Mouse (Mus musculus) liver, embryonic 11.5 days (tissue): ENCODE data around the gene Fbxo22. TPM values are rescaled to one million over a fixed set of nuclear protein-coding genes. Genes with fewer than 3 reads are reported as not detected.
"Not testable (repeated sequence)": the region's sequence is repeated elsewhere in the genome, so short reads cannot be mapped to it uniquely, and the experiment has no call there.

Experiments
- ATAC-seq: fragments of 200-750 bp; cut with Nextera tagmentation; replicated peaks from 2 replicates; pipeline ENCODE4 v1.8.0; 2017; ENCODE audit warnings: moderate number of reproducible peaks, mild to moderate bottlenecking, moderate TSS enrichment, moderate library complexity; ENCODE audit not compliant: low FRiP score
- DNase-seq: peaks from one replicate; pipeline ENCODE4 v3.0.0-alpha.2; 2017; ENCODE audit warnings: low spot score
- H3K27ac ChIP-seq: fragments of 300-500 bp; sonication (generic); 2 replicates; pipeline ENCODE4 v1.5.1; 2014; ENCODE audit warnings: mild to moderate bottlenecking, low read depth, low read length, control low read depth
- H3K27me3 ChIP-seq: fragments of 300-500 bp; sonication (generic); replicated peaks from 2 replicates; pipeline ENCODE4 v1.6.1; 2014; ENCODE audit warnings: low read length, mixed read lengths; ENCODE audit not compliant: control insufficient read depth, insufficient read depth
- H3K36me3 ChIP-seq: fragments of 300-500 bp; sonication (generic); 2 replicates; pipeline ENCODE4 v1.6.1; 2014; ENCODE audit warnings: mild to moderate bottlenecking, low read length, moderate library complexity, mixed read lengths; ENCODE audit not compliant: control insufficient read depth, insufficient read depth
- H3K4me1 ChIP-seq: fragments of 300-500 bp; sonication (generic); replicated peaks from 2 replicates; pipeline ENCODE4 v1.6.1; 2014; ENCODE audit warnings: low read length, mixed read lengths; ENCODE audit not compliant: control insufficient read depth, insufficient read depth
- H3K4me2 ChIP-seq: fragments of 300-500 bp; sonication (generic); 2 replicates; pipeline ENCODE4 v1.6.1; 2014; ENCODE audit warnings: mild to moderate bottlenecking, control low read depth, moderate library complexity
- H3K4me3 ChIP-seq: fragments of 300-500 bp; sonication (generic); 2 replicates; pipeline ENCODE4 v1.5.1; 2014; ENCODE audit warnings: low read depth, low read length, control low read depth
- H3K9ac ChIP-seq: fragments of 300-500 bp; sonication (generic); 2 replicates; pipeline ENCODE4 v1.6.1; 2014; ENCODE audit warnings: low read depth, low read length, control low read depth
- H3K9me3 ChIP-seq: fragments of 300-500 bp; sonication (generic); 2 replicates; pipeline ENCODE4 v1.6.1; 2016; ENCODE audit warnings: low read length, inconsistent platforms, mixed read lengths; ENCODE audit not compliant: control insufficient read depth
- WGBS: fragments of 180-500 bp; shearing (Covaris S2); extraction: QIAGEN DNeasy Blood & Tissue Kit; methylation state at CpG from one replicate; pipeline ENCODE4 v1.1.7; 2014; 5-methylcytosine and 5-hydroxymethylcytosine counted together
- polyA plus RNA-seq: library from polyadenylated mRNA; unstranded; fragments of >200 nt; fragmentation: Nextera tagmentation; extraction: Ambion mirVana; gene quantifications from 2 replicates; pipeline ENCODE4 v1.2.1, GENCODE M21; 2014

Fbxo22 gene
- polyA plus RNA-seq, 1 experiment from 2014 or later: 52.0 TPM

DNA sequence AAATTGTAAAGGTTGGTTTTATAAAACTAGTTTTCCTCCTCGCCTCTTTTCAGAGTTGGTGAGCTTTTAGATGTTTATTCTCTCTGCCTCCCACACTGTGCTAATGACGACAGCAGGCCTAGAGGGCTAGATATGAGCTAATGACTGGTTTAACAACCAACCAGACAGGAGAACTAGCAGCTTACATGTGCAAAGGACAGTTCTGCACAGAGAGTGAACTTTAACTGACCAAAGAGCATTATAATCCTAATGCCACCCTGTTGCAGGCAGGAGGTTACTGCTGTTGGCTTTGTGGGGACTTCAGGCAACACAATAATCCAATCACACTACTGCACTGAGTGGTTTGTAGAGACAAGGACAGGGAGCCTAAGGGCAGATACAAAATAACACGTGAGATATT is 34.6 kb downstream of the Fbxo22 start:
- no peaks in the 10 kb centered on the region for H3K9me3 ChIP-seq
- DNase-seq (no peak), ATAC-seq (no peak)
- H3K4me3 ChIP-seq: no peak overlapping the region
- no peaks in the 10 kb centered on the region for H3K36me3 ChIP-seq
- 70% methylated on average over 3 of the region's 3 CpGs for WGBS
- no peak overlapping the region for H3K9ac ChIP-seq
- H3K27ac ChIP-seq: no peak overlapping the region
- no peak overlapping the region for H3K4me2 ChIP-seq
- peaks cover 2% of the 10 kb centered on the region; the same call in 1 of the 2 replicates for H3K27me3 ChIP-seq
- H3K4me1 ChIP-seq: no peaks in the 10 kb centered on the region

DNA sequence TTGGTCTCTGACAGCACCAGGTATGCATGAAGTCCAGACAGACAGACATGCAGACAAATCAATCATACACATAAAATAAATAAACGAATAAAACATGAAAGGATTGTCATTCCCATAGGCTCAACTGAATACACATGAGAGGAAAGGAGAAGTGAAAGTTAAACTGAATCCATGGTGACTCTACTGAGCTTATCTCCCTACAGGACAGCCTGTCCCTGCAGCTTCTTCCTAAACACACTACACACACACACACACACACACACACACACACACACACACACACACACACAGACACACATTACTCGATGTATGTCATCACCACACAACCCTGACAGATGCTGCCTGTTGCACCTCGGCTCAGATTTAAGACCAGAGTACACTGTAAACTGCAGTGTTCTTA is 35.4 kb downstream of the Fbxo22 start:
- no peak overlapping the region for H3K9ac ChIP-seq
- ATAC-seq (no peak), DNase-seq (no peak)
- H3K9me3 ChIP-seq: no peaks in the 10 kb centered on the region
- peaks cover 2% of the 10 kb centered on the region; the same call in 1 of the 2 replicates for H3K27me3 ChIP-seq
- H3K4me1 ChIP-seq: no peaks in the 10 kb centered on the region
- H3K27ac ChIP-seq: no peak overlapping the region
- H3K4me3 ChIP-seq: no peak overlapping the region
- H3K36me3 ChIP-seq: no peaks in the 10 kb centered on the region
- no peak overlapping the region for H3K4me2 ChIP-seq
- 69% methylated on average over 3 of the region's 3 CpGs for WGBS

DNA sequence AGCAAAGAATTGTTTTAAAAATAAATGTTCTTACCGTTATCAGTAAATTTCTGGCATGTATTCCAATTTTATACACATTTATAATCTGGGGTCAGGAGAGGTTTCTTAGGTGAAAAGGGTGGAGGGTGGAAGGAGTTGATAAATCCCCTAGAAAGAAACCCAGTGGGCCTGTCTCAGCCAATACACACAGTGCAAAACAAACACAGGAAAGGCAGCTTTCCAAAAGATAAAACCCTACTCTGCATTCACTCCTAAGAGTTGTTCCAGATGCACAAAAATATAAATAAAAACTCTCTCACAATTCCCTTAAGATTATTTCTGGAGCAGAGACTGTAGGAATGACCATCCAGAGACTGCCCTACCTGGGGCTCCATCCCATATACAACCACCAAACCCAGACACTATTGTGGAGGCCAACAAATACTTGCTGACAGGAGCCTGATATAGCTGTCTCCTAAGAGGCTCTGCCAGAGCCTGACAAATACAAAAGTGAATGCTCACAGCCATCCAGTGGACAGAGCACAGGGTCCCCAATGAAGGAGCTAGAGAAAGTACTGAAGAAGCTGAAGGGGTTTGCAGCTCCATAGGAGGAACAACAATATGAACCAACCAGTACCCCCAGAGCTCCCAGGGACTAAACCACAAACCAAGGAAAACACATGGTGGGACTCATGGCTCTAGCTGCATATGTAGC is 36.5 kb downstream of the Fbxo22 start:
- not testable (repeated sequence) for H3K4me3 ChIP-seq, H3K9me3 ChIP-seq, H3K36me3 ChIP-seq, H3K4me1 ChIP-seq, H3K9ac ChIP-seq, DNase-seq, H3K27ac ChIP-seq, H3K27me3 ChIP-seq, H3K4me2 ChIP-seq, ATAC-seq
- WGBS: 82% methylated on average over 1 of the region's 1 CpGs

DNA sequence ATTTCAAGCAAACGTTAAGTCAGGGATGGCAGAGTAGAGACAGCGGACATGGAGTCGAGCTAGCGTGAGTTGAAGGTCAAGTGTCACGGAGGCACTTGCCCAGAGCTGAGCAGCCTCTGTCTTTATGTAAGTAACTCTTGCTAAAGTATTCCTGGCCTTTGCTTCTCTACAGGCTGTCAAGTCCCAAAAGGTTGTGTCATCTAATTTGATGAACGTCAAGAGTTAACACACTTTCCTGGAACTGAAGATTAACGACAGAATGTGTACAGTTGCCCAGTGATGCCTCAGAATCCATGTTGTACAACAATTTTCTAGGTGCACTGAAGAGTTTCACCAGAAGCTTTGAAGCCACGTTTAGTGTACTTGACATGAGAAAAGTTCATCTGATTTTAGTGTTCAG is 37.7 kb downstream of the Fbxo22 start:
- 74% methylated on average over 8 of the region's 8 CpGs for WGBS
- Histone ChIP-seq H3K4me3 (no peak overlapping the region), H3K36me3 (no peaks in the 10 kb centered on the region), H3K4me1 (no peaks in the 10 kb centered on the region), H3K27ac (no peak overlapping the region), H3K4me2 (no peak overlapping the region), H3K27me3 (peaks cover 2% of the 10 kb centered on the region; the same call in 1 of the 2 replicates), H3K9ac (no peak overlapping the region), H3K9me3 (no peaks in the 10 kb centered on the region)
- ATAC-seq (no peak), DNase-seq (no peak)

DNA sequence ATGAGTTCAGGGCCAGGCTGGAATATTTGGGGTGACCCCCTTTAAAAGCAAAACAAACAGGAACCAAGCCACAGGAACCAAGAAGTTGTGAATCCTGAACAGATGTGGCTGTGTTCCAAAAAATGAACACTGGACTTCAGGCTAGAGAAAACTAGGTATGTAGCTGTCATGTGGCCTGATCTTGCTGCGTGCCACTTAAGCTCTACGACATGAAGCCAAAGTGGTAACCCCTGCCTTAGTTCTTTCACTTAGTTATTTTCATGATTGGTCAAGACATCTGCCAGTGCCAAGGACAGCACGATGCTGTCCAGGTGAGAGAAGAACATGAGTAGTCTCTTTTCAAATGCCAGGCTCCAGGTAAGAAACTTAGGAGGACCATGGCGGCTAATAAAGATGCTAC is 38.2 kb downstream of the Fbxo22 start:
- Histone ChIP-seq H3K9me3 (no peaks in the 10 kb centered on the region), H3K4me3 (no peak overlapping the region), H3K27ac (no peak overlapping the region), H3K4me2 (no peak overlapping the region), H3K36me3 (no peaks in the 10 kb centered on the region), H3K4me1 (no peaks in the 10 kb centered on the region), H3K9ac (no peak overlapping the region), H3K27me3 (no peaks in the 10 kb centered on the region; the same call in 1 of the 2 replicates)
- ATAC-seq (no peak), DNase-seq (no peak)
- 89% methylated on average over 4 of the region's 4 CpGs for WGBS

DNA sequence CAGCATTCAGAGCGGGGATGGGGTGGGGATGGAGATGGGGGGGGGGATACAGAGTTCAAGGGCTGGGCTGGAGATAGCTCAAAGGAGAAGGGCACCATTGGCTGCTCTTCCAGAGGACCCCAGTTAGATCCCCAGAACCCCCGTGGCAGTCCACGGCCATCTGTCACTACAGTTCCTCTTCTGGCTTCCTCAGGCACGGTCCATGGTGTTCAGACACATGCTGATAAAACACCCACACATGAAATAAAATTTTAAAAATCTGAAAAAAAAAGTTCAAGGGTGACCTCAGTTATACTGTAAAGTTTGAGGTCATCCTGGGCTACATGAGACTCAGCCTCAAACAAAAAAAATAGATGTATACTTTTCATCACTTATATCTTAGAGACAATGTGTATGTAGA is 39.7 kb downstream of the Fbxo22 start:
- H3K4me3 ChIP-seq: no peak overlapping the region
- ATAC-seq (no peak), DNase-seq (no peak)
- no peaks in the 10 kb centered on the region for H3K4me1 ChIP-seq
- H3K27me3 ChIP-seq: no peaks in the 10 kb centered on the region
- H3K4me2 ChIP-seq: no peak overlapping the region
- WGBS: 52% methylated on average over 4 of the region's 4 CpGs
- no peak overlapping the region for H3K27ac ChIP-seq
- no peaks in the 10 kb centered on the region for H3K36me3 ChIP-seq
- no peak overlapping the region for H3K9ac ChIP-seq
- H3K9me3 ChIP-seq: no peaks in the 10 kb centered on the region

DNA sequence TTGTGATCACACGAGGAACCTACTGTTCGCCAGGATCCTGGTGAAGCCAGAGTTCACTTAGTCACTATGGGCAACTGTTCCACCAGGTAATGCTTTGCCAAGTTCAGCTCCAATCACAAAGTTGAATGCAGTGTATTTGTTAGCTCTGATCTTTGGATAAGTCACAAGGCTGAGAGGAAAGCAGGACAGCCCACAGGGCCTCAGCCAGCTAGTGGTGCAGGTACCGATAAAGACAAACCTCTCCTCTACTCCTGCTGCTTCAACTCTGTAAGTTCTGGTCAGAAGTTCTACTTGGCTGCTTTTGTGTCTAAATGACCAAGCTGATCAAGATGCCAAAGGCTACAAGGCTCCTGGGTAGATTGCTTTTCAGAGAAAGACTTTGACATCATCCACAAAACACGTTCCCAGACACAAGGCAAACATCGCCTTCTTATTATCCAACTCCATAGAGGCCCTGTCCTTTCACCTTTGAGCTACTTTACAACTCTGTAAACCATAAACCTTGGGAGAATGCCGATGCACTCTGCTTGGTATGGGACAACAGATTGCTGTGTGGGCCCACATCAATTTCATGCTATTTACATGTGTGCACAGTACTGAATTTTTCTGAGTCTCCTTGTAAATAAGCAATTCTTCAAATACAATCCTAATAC is 42.0 kb downstream of the Fbxo22 start:
- WGBS: 77% methylated on average over 6 of the region's 6 CpGs
- Histone ChIP-seq H3K36me3 (no peaks in the 10 kb centered on the region), H3K9me3 (no peaks in the 10 kb centered on the region), H3K27ac (no peak overlapping the region), H3K4me2 (no peak overlapping the region), H3K4me1 (no peaks in the 10 kb centered on the region), H3K4me3 (no peak overlapping the region), H3K27me3 (no peaks in the 10 kb centered on the region), H3K9ac (no peak overlapping the region)
- no peak for DNase-seq
- ATAC-seq: no peak

DNA sequence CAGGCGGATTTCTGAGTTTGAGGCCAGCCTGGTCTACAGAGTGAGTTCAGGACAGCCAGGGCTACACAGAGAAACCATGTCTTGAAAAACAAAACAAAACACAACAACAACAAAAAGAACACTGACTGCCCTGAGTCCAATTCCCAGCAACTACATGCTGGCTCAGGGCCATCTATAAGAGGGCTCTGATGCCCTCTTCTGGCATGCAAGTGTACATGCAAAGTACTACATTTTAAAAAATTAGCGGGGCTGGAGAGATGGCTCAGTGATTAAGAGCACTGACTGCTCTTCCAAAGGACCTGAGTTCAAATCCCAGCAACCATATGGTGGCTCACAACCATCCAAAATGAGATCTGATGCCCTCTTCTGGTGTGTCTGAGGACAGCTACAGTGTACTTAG is 43.4 kb downstream of the Fbxo22 start:
- H3K27ac ChIP-seq, H3K4me2 ChIP-seq, H3K9ac ChIP-seq, ATAC-seq, H3K4me3 ChIP-seq, H3K36me3 ChIP-seq, H3K4me1 ChIP-seq, DNase-seq, H3K9me3 ChIP-seq, H3K27me3 ChIP-seq: not testable (repeated sequence)
- WGBS: 50% methylated on average over 2 of the region's 2 CpGs

DNA sequence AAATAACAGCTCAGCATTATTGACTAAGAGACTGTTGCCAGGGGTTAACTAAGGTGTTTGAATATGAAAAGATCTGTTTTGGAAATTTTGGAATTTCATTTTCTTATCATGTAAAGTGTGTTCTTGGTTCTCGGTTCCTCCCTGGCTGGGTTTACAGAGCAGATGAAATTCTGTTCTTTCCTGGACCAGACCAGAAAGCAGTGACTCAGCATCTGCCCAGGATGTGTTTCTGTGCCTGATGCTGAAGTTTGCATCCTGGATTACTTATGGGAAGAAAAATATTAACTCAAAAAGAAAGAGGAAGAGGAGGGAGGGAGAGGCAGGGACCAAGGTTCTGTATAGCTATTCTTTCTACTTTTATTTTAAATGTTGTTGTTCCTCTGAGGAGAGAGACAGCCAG is 45.1 kb downstream of the Fbxo22 start:
- no peak overlapping the region for H3K4me2 ChIP-seq
- H3K9me3 ChIP-seq: no peaks in the 10 kb centered on the region
- no peak overlapping the region for H3K4me3 ChIP-seq
- H3K36me3 ChIP-seq: no peaks in the 10 kb centered on the region
- H3K27me3 ChIP-seq: no peaks in the 10 kb centered on the region
- WGBS: 49% methylated on average over 1 of the region's 1 CpGs
- no peaks in the 10 kb centered on the region for H3K4me1 ChIP-seq
- no peak overlapping the region for H3K9ac ChIP-seq
- DNase-seq (no peak), ATAC-seq (no peak)
- H3K27ac ChIP-seq: no peak overlapping the region
